Mouse (Mus musculus) kidney, postnatal 0 days (tissue): ENCODE data around the gene Ndufc1. TPM values are rescaled to one million over a fixed set of nuclear protein-coding genes. Genes with fewer than 3 reads are reported as not detected.

Source experiments
- ATAC-seq: fragments of 200-750 bp; cut with Nextera tagmentation; replicated peaks from 2 replicates; pipeline ENCODE4 v1.8.0; 2017; ENCODE audit warnings: low read depth, moderate number of reproducible peaks, moderate TSS enrichment, moderate library complexity; ENCODE audit not compliant: low FRiP score
- DNase-seq: peaks from one replicate; pipeline ENCODE4 v3.0.0-alpha.2; 2016; ENCODE audit warnings: low spot score
- H3K27ac ChIP-seq: fragments of 300-500 bp; sonication (generic); 2 replicates; pipeline ENCODE4 v1.5.1; 2014; ENCODE audit warnings: mild to moderate bottlenecking
- H3K27me3 ChIP-seq: fragments of 300-500 bp; sonication (generic); 2 replicates; pipeline ENCODE4 v1.6.1; 2014; ENCODE audit warnings: low read length, mixed read lengths; ENCODE audit not compliant: insufficient read depth
- H3K36me3 ChIP-seq: fragments of 300-500 bp; sonication (generic); 2 replicates; pipeline ENCODE4 v1.6.1; 2014; ENCODE audit warnings: low read length, mixed read lengths; ENCODE audit not compliant: insufficient read depth
- H3K4me1 ChIP-seq: fragments of 300-500 bp; sonication (generic); replicated peaks from 2 replicates; pipeline ENCODE4 v1.6.1; 2014; ENCODE audit warnings: antibody characterized with exemption, low read length, mixed read lengths; ENCODE audit not compliant: insufficient read depth
- H3K4me2 ChIP-seq: fragments of 300-500 bp; sonication (generic); 2 replicates; pipeline ENCODE4 v1.6.1; 2014; ENCODE audit warnings: mild to moderate bottlenecking, low read length, moderate library complexity, mixed read lengths
- H3K4me3 ChIP-seq: fragments of 300-500 bp; sonication (generic); replicated peaks from 2 replicates; pipeline ENCODE4 v1.5.1; 2014; ENCODE audit warnings: low read depth, low read length
- H3K9ac ChIP-seq: fragments of 300-500 bp; sonication (generic); 2 replicates; pipeline ENCODE4 v1.6.1; 2014; ENCODE audit warnings: low read depth, low read length
- H3K9me3 ChIP-seq: fragments of 300-500 bp; sonication (generic); replicated peaks from 2 replicates; pipeline ENCODE4 v1.6.1; 2016; ENCODE audit warnings: low read length, inconsistent platforms, mixed read lengths
- CTCF ChIP-seq: IDR thresholded peaks from 2 replicates; pipeline ENCODE4 v1.5.1; 2016; ENCODE audit warnings: antibody characterized with exemption, low read depth, mild to moderate bottlenecking, moderate library complexity
- WGBS: fragments of 180-500 bp; shearing (Covaris S2); extraction: QIAGEN DNeasy Blood & Tissue Kit; methylation state at CpG from one replicate; pipeline ENCODE4 v1.1.7; 2014; 5-methylcytosine and 5-hydroxymethylcytosine counted together
- polyA plus RNA-seq: library from polyadenylated mRNA; unstranded; fragments of >200 nt; fragmentation: Nextera tagmentation; extraction: Ambion mirVana; gene quantifications from 2 replicates; pipeline ENCODE4 v1.2.1, GENCODE M21; 2015

Ndufc1 gene
- polyA plus RNA-seq, 1 experiment from 2014 or later, result 1,434 TPM

GRCm38 (mm10) chr3:51383409-51383808 is 25.4 kb downstream of the Ndufc1 start:
- TF ChIP-seq CTCF, result no peak
- Histone ChIP-seq H3K36me3 (no peaks in the 10 kb centered on the region), H3K27me3 (no peaks in the 10 kb centered on the region), H3K9me3 (no peaks in the 10 kb centered on the region), H3K4me3 (no peak overlapping the region), H3K4me1 (no peaks in the 10 kb centered on the region), H3K9ac (no peak overlapping the region), H3K4me2 (no peak overlapping the region), H3K27ac (no peak overlapping the region)
- DNase-seq (no peak), ATAC-seq (no peak)
- 63% methylated on average over 12 of the region's 12 CpGs for WGBS

GRCm38 (mm10) chr3:51380660-51381014 is 28.2 kb downstream of the Ndufc1 start:
- no peak for ATAC-seq
- H3K4me3 ChIP-seq, result no peak overlapping the region
- H3K4me2 ChIP-seq, result no peak overlapping the region
- 0 out of 2 replicates have a peak, but pooled peaks have one; percentile 23 for TF ChIP-seq CTCF
- no peaks in the 10 kb centered on the region for H3K9me3 ChIP-seq
- H3K27ac ChIP-seq, result no peak overlapping the region
- H3K9ac ChIP-seq, result no peak overlapping the region
- no peak for DNase-seq
- H3K4me1 ChIP-seq, result no peaks in the 10 kb centered on the region
- H3K36me3 ChIP-seq, result no peaks in the 10 kb centered on the region
- H3K27me3 ChIP-seq, result no peaks in the 10 kb centered on the region
- 65% methylated on average over 2 of the region's 5 CpGs for WGBS

- 56% methylated on average over 5 of the region's 5 CpGs for WGBS
- no peaks in the 10 kb centered on the region for H3K36me3 ChIP-seq
Measured at GRCm38 (mm10) chr3:51379786-51380659, 28.8 kb downstream of the Ndufc1 start.

GRCm38 (mm10) chr3:51378665-51378946 is 30.2 kb downstream of the Ndufc1 start:
- Histone ChIP-seq H3K4me1 (no peaks in the 10 kb centered on the region), H3K4me2 (peak overlapping the region; percentile 53), H3K4me3 (peak overlapping the region; percentile 17; the same call in 1 of the 2 replicates), H3K27me3 (no peaks in the 10 kb centered on the region), H3K9ac (0 out of 2 replicates have a peak overlapping the region, but pooled peaks have one; percentile 9), H3K36me3 (no peaks in the 10 kb centered on the region), H3K9me3 (no peaks in the 10 kb centered on the region), H3K27ac (no peak overlapping the region)
- DNase-seq, result no peak
- ATAC-seq, result no peak
- WGBS, result 82% methylated on average over 3 of the region's 3 CpGs
- no peak for TF ChIP-seq CTCF

More at GRCm38 (mm10) chr3:51379786-51380659, 28.8 kb downstream of the Ndufc1 start:
- peak; percentile 72 for DNase-seq
- H3K4me2 ChIP-seq, result no peak overlapping the region
- no peaks in the 10 kb centered on the region for H3K9me3 ChIP-seq
- no peak overlapping the region for H3K9ac ChIP-seq
- H3K27ac ChIP-seq, result no peak overlapping the region
- TF ChIP-seq CTCF, result no peak
- H3K27me3 ChIP-seq, result no peaks in the 10 kb centered on the region
- H3K4me1 ChIP-seq, result no peaks in the 10 kb centered on the region
- 0 out of 2 replicates have a peak, but pooled peaks have one; percentile 22 for ATAC-seq
- H3K4me3 ChIP-seq, result no peak overlapping the region

GRCm38 (mm10) chr3:51377878-51378664 is 30.7 kb downstream of the Ndufc1 start:
- H3K27ac ChIP-seq, result no peak overlapping the region
- ATAC-seq (no peak), DNase-seq (peak; percentile 90)
- no peaks in the 10 kb centered on the region for H3K9me3 ChIP-seq
- H3K9ac ChIP-seq, result peak overlapping the region; percentile 9; the same call in 1 of the 2 replicates
- no peaks in the 10 kb centered on the region for H3K4me1 ChIP-seq
- H3K36me3 ChIP-seq, result no peaks in the 10 kb centered on the region
- no peaks in the 10 kb centered on the region for H3K27me3 ChIP-seq
- peak overlapping the region; percentile 17 for H3K4me3 ChIP-seq
- TF ChIP-seq CTCF, result peak; percentile 75
- WGBS, result 31% methylated on average over 31 of the region's 31 CpGs
- H3K4me2 ChIP-seq, result peak overlapping the region; percentile 53

- peak; percentile 74 for TF ChIP-seq CTCF
- H3K4me3 ChIP-seq, result no peak overlapping the region
- no peaks in the 10 kb centered on the region for H3K36me3 ChIP-seq
- H3K27me3 ChIP-seq, result no peaks in the 10 kb centered on the region
- no peaks in the 10 kb centered on the region for H3K4me1 ChIP-seq
- DNase-seq, result peak; percentile 59
- no peak overlapping the region for H3K4me2 ChIP-seq
- no peak for ATAC-seq
- WGBS, result 82% methylated on average over 19 of the region's 19 CpGs
- H3K9me3 ChIP-seq, result no peaks in the 10 kb centered on the region
- H3K27ac ChIP-seq, result no peak overlapping the region
- no peak overlapping the region for H3K9ac ChIP-seq
Measured at GRCm38 (mm10) chr3:51375307-51376265, 33.2 kb downstream of the Ndufc1 start.
